Mouse (Mus musculus) olfactory bulb, adult 2 months (tissue): Measurements from ENCODE around the gene Tepsin. TPM values are rescaled to one million over a fixed set of nuclear protein-coding genes. Genes with fewer than 3 reads are reported as not detected.

Source experiments
- H3K27ac ChIP-seq: fragments of 200-500 bp; 2 replicates; pipeline ENCODE4 v1.5.1; 2012; ENCODE audit warnings: low read depth, low read length; ENCODE audit not compliant: insufficient read depth
- H3K4me1 ChIP-seq: fragments of 200-500 bp; 2 replicates; pipeline ENCODE4 v1.6.1; 2012; ENCODE audit warnings: low read length; ENCODE audit not compliant: control insufficient read depth, insufficient read depth
- H3K4me3 ChIP-seq: fragments of 200-500 bp; 2 replicates; pipeline ENCODE4 v1.5.1; 2012; ENCODE audit warnings: mild to moderate bottlenecking, low read depth, low read length, moderate library complexity; ENCODE audit not compliant: insufficient read depth
- CTCF ChIP-seq: fragments of 200-500 bp; IDR thresholded peaks from 2 replicates; pipeline ENCODE4 v1.5.1; 2012; ENCODE audit warnings: low read depth, mild to moderate bottlenecking, low read length, moderate library complexity; ENCODE audit not compliant: insufficient read depth
- POLR2A ChIP-seq: fragments of 200-500 bp; IDR thresholded peaks from 2 replicates; pipeline ENCODE4 v1.6.1; 2012; ENCODE audit warnings: mild to moderate bottlenecking, low read depth, low read length, moderate library complexity; ENCODE audit not compliant: insufficient read depth
- WGBS: fragments of 180-500 bp; shearing (Covaris S2); methylation state at CpG from one replicate; pipeline ENCODE4 v1.1.7; 2018; 5-methylcytosine and 5-hydroxymethylcytosine counted together
- polyA plus RNA-seq: library from polyadenylated mRNA; stranded (reverse); fragments of >200 nt; gene quantifications from 2 replicates; pipeline ENCODE4 v1.2.4, GENCODE M21; 2012; ENCODE audit warnings: low replicate concordance; ENCODE audit not compliant: missing spikeins, insufficient read depth, insufficient read length

Tepsin gene
- polyA plus RNA-seq, 1 experiment: not detected

DNA sequence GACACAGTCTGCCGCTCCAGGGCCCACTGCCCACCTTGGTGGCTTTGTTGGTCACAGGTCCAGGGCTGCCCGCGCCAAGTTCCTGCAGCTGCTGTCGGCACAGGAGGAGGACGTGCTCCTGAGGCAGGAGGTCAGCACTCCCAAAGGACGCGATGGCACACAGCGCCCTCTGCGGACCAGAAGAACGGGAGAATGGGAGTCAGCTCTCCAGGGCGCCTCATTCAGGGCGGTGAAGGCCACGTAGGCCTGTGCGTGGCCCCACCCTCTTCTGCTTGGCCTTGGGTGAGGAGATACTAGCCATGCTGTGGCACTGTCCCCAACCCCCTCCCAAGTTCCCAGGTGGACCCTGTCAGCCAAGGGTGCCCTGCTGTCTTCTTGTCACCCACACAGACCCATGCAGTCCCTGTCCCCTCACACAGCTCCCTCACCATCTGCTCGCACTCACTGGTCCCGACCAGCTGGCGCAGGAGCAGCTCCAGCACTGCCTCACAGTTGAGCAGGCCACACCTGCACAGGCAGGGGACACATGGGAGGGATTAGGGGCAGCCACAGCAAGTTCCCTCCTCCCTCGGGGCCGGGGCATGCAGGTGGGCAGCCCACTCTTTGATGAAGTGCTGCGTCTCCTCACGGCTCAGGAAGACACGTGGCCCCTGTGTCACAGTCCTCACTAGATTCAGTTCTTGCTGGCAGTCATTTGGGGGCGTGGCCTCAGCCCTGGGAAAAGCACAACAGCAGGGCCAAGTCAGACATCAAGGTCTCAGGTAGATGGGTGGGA lies 5.5 kb downstream of the Tepsin start:
- H3K27ac ChIP-seq: no peak overlapping the region
- no peak for TF ChIP-seq POLR2A
- TF ChIP-seq CTCF: no peak
- H3K4me3 ChIP-seq: no peak overlapping the region
- 78% methylated on average over 23 of the region's 23 CpGs for WGBS
- peaks cover 4% of the 10 kb centered on the region; the same call in 1 of the 2 replicates for H3K4me1 ChIP-seq

DNA sequence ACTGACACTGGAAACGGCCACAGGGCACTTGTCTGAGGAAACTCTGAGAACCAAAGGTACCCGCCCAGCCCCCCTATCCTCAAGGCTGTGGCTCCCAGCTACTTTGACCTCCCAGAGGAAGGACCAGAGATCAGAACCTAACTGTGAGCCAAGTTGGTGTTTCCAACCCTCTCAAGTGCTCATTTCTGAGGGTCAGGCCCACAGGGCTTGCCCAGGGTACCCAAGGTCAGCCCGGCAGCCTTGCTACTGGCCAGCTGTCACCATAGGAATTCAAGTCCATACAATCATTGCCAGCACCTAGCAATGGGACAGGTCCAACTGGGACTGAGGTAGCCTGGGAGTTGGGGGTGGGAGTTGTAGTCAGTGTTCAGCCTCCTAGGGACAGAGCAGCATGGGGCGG lies 7.9 kb downstream of the Tepsin start:
- Histone ChIP-seq H3K27ac (no peak overlapping the region), H3K4me1 (0 out of 2 replicates have a peak, but pooled peaks cover 3% of the 10 kb centered on the region), H3K4me3 (no peak overlapping the region)
- WGBS: 90% methylated on average over 4 of the region's 4 CpGs
- TF ChIP-seq POLR2A (no peak), CTCF (no peak)

DNA sequence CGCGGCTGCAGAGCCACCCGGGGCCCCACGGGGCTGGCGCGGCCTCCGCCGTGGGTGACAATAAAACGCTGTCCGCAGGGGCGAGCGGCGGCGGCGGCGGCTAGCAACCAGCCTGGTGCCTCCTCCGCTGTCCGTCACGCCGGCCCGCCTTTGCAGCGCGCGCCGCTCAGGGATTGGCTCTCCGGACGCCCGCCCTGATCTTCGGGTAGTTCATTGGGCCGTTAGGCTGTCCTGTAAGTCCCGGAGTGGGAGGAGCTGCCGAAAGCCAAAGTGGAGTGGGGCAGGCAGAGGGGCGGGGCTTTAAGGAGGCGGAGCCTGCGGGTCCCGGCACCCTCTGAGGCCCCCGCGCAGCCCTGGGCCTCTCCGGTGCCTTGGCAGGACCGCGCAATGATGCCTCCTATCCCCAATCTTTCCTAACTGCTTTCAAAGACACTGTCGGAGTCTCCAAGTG lies 11.8 kb downstream of the Tepsin start, which contains the start of gene Cep131:
Gene Cep131 (minus strand): TSS at position 126 of the 451 bp plus-strand sequence.
- 0% methylated on average over 42 of the region's 42 CpGs for WGBS
- Histone ChIP-seq H3K4me3 (peak within 1 kb of the TSS; percentile 64), H3K4me1 (peaks cover 22% of the 10 kb centered on the region), H3K27ac (peak within 1 kb of the TSS; percentile 44)
- TF ChIP-seq POLR2A (peak; percentile 95), CTCF (no peak)

DNA sequence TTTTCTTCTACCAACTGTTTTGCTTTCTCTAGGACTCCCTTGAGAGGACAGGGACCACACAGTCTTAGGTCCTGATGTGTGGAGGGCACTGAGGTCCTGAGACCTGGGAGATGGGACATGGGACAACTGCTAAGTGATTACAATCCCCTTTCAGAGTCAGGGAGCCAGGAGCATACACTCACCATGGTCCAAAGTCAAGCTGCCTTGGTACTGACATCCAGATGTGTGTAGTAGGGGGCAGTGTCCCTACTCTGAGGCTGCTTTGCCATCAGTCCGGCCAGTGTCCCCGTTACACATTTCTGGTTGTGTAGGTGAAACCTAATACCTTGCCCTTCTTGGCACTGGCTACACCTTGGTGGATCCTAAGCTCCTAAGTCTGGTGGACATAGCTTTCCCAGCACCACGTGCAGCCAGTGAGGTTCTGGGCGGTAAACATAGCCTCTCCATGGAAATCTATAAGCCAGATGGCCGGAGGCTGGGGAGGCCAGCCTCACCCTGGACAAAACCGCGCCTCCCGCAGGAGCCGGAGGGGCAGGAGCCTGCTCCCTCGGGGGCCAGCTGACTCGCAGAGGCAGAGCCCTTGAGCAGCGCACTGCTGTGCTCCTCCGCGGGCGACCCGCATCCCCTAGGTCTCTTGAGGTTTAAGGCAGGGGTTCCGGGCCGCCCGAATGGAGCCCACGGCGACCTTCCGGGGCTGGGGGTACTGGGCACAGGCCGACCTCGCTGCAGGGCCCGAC lies 12.5 kb downstream of the Tepsin start:
- under 1% methylated on average over 25 of the region's 25 CpGs for WGBS
- peak overlapping the region; percentile 64 for H3K4me3 ChIP-seq
- H3K4me1 ChIP-seq: peaks cover 26% of the 10 kb centered on the region
- TF ChIP-seq POLR2A (no peak), CTCF (no peak)
- peak overlapping the region; percentile 44 for H3K27ac ChIP-seq

DNA sequence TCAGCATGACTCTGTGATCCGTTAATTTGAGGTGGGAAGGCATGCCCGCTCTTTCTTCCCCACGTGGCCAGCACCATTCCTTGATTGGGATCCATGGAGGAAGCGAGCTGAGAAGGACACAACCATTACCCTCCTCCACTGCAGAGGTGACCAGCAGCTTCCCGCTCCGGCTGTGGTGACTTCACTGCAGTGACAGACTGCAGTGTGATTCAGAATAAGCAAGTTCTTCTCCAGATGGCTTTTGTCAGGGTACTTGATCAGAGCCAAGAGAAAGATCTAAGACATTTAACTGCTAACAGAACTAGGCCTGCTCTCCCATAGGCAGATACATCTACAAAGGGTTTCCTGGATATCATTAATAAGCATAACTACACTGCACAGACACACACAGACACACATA lies 18.2 kb downstream of the Tepsin start:
- WGBS: 83% methylated on average over 6 of the region's 6 CpGs
- no peak overlapping the region for H3K4me3 ChIP-seq
- peaks cover 35% of the 10 kb centered on the region for H3K4me1 ChIP-seq
- no peak for TF ChIP-seq CTCF
- no peak for TF ChIP-seq POLR2A
- no peak overlapping the region for H3K27ac ChIP-seq

DNA sequence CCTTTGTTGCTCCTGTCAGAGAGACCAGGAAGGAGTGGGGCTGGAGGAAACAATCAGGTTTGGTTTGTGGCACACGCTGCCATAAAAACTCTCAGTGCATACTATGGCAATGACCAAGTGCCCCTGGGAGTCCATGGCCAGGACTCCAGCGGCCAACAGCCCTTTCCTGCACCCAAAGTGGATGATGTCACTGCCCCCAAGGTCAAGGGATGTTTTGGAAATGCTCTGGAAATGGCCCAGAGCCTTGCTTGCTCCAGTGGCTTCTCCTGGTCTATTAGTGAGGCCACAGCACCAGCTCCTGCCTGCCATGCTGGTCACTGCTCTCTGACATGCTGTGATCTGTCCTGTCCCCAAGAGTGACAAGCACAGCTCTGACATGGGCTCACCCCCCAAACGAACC lies 22.3 kb downstream of the Tepsin start:
- Histone ChIP-seq H3K4me1 (peaks cover 30% of the 10 kb centered on the region), H3K4me3 (no peak overlapping the region), H3K27ac (no peak overlapping the region)
- TF ChIP-seq POLR2A (no peak), CTCF (no peak)
- 80% methylated on average over 3 of the region's 3 CpGs for WGBS

DNA sequence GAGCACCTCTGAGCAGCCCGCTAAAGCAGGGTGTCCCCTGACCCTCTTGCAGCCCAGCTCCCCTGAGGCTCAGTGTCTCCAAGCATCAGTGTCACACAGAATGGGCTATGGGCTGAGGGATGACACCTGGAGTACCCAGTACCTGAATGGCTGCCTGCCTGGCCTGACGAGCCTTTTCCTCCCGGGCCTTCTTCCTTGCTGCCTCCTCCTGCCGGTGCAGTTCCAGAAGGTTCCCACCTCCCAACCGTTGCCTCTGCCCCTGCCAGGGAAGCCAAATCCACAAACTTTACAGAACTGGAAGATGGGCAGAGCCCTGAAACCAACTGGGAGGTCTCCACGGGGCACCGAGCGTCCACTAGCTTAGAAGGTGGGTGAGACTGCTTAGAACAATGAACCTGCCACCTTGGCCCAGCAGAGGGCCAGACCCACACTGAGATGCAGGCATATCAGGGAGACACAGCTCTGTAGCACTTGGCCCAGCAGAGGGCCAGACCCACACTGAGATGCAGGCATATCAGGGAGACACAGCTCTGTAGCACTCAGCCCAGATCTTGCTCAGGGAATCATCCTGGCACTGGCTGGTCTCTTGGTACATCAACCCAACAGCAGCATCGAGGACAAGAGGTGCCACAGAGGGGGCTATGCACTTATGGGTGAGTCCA lies 25.4 kb downstream of the Tepsin start:
- TF ChIP-seq CTCF (no peak), POLR2A (no peak)
- no peak overlapping the region for H3K27ac ChIP-seq
- 86% methylated on average over 9 of the region's 9 CpGs for WGBS
- no peak overlapping the region for H3K4me3 ChIP-seq
- H3K4me1 ChIP-seq: peaks cover 26% of the 10 kb centered on the region

DNA sequence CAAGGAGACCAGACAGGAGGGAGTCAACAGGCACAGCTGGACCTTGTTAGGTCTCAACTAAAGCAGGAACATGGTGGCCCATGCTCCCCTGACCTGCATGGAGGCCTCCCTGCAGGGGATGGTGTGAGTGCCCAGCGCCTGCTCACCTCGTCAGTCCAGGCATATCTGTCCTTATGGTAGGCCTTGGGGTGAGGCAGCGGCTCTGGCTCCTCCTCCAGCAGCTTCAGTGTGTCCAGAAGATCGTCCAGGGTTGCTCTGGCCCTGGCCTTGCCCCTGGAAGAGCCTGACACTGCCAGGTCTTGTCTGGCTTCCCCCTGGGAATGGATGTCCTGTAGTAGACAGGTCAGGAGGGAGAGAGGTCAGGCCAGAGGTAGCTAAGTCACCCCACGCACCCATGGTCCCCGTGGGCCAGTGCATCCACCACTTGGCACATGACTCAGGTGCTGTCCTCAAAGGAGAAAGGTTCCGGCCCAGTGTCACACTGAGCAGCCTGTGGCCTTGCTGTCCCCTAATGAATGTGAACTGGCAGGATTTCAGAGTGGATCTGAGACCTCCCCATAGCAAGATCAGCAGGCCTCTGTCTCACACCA lies 26.7 kb downstream of the Tepsin start:
- no peak for TF ChIP-seq CTCF
- TF ChIP-seq POLR2A: no peak
- Histone ChIP-seq H3K27ac (no peak overlapping the region), H3K4me3 (no peak overlapping the region), H3K4me1 (peaks cover 26% of the 10 kb centered on the region)
- 90% methylated on average over 7 of the region's 7 CpGs for WGBS

DNA sequence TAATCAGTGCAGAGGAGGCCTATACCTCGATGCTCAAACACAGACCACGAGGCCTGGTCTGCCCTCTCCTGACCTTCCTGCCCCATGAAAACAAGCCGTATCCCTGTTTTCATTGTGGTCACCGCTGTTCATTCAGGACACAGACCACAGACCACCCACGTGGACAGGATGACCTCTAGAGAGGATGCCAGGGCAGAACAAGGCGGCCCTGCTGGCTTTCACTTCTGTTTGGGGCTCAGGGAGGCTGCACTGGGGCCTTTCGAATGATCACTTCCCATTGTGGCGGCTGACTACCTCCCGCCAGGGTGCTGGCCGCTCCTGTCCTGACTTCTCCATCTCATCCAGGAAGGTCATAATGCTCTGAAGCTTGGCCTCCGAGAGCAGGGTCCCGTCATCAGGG lies 27.5 kb downstream of the Tepsin start:
- Histone ChIP-seq H3K4me3 (no peak overlapping the region), H3K27ac (no peak overlapping the region), H3K4me1 (peaks cover 21% of the 10 kb centered on the region)
- TF ChIP-seq CTCF (no peak), POLR2A (no peak)
- WGBS: 76% methylated on average over 12 of the region's 12 CpGs
